Mouse (Mus musculus) liver, adult (tissue): ENCODE measurements around the gene Trabd2b.

Experiments
- GATA4 ChIP-seq: IDR thresholded peaks from 2 replicates; pipeline ENCODE4 v1.6.1; 2014; ENCODE audit warnings: mild to moderate bottlenecking, low read length; ENCODE audit not compliant: insufficient replicate concordance

Gene Trabd2b

GRCm38 (mm10) chr4:114611166-114611929, 204.8 kb downstream of the Trabd2b start:
- no peak for TF ChIP-seq GATA4

- TF ChIP-seq GATA4, result no peak
Observed at GRCm38 (mm10) chr4:114612032-114612431, 205.5 kb downstream of the Trabd2b start.

- TF ChIP-seq GATA4, result no peak
Observed at GRCm38 (mm10) chr4:114612827-114613226, 206.3 kb downstream of the Trabd2b start.

GRCm38 (mm10) chr4:114614086-114614485, 207.6 kb downstream of the Trabd2b start:
- TF ChIP-seq GATA4, result no peak

GRCm38 (mm10) chr4:114615765-114616164, 209.2 kb downstream of the Trabd2b start:
- TF ChIP-seq GATA4, result no peak

- TF ChIP-seq GATA4, result no peak
Observed at GRCm38 (mm10) chr4:114622929-114623328, 216.4 kb downstream of the Trabd2b start.

- no peak for TF ChIP-seq GATA4
Observed at GRCm38 (mm10) chr4:114624114-114624910, 217.8 kb downstream of the Trabd2b start.

GRCm38 (mm10) chr4:114625357-114625756, 218.8 kb downstream of the Trabd2b start:
- no peak for TF ChIP-seq GATA4

GRCm38 (mm10) chr4:114625920-114626319, 219.4 kb downstream of the Trabd2b start:
- TF ChIP-seq GATA4, result no peak

- TF ChIP-seq GATA4, result no peak
Observed at GRCm38 (mm10) chr4:114627674-114628293, 221.3 kb downstream of the Trabd2b start.

GRCm38 (mm10) chr4:114635889-114636288, 229.4 kb downstream of the Trabd2b start:
- TF ChIP-seq GATA4, result no peak

GRCm38 (mm10) chr4:114636324-114636723, 229.8 kb downstream of the Trabd2b start:
- TF ChIP-seq GATA4, result no peak

- TF ChIP-seq GATA4, result no peak
Observed at GRCm38 (mm10) chr4:114637120-114637519, 230.6 kb downstream of the Trabd2b start.

GRCm38 (mm10) chr4:114642469-114642868, 235.9 kb downstream of the Trabd2b start:
- TF ChIP-seq GATA4, result no peak

- TF ChIP-seq GATA4, result no peak
Observed at GRCm38 (mm10) chr4:114643679-114644208, 237.2 kb downstream of the Trabd2b start.
